Mouse (Mus musculus) forebrain, embryonic 14.5 days (tissue): ENCODE measurements around the gene Fam207a. TPM values are rescaled to one million over a fixed set of nuclear protein-coding genes. Genes with fewer than 3 reads are reported as not detected.

Experiments
- ATAC-seq: fragments of 200-750 bp; cut with Nextera tagmentation; 2 replicates; pipeline ENCODE4 v1.8.0; 2017; ENCODE audit warnings: mild to moderate bottlenecking, moderate library complexity
- DNase-seq: peaks from one replicate; pipeline ENCODE4 v3.0.0-alpha.2; 2015; ENCODE audit warnings: low spot score
- H3K27ac ChIP-seq: fragments of 300-500 bp; sonication (generic); 2 replicates; pipeline ENCODE4 v1.5.1; 2014; ENCODE audit warnings: low read depth, mild to moderate bottlenecking, control low read depth, low read length, moderate library complexity
- H3K27me3 ChIP-seq: fragments of 300-500 bp; sonication (generic); replicated peaks from 2 replicates; pipeline ENCODE4 v1.6.1; 2014; ENCODE audit warnings: low read length, control low read depth, mixed read lengths; ENCODE audit not compliant: control insufficient read depth, insufficient read depth
- H3K36me3 ChIP-seq: fragments of 300-500 bp; sonication (generic); 2 replicates; pipeline ENCODE4 v1.6.1; 2014; ENCODE audit warnings: low read length, control low read depth; ENCODE audit not compliant: control insufficient read depth, insufficient read depth
- H3K4me1 ChIP-seq: fragments of 300-500 bp; sonication (generic); 2 replicates; pipeline ENCODE4 v1.6.1; 2014; ENCODE audit warnings: antibody characterized with exemption, low read length, control low read depth; ENCODE audit not compliant: control insufficient read depth, insufficient read depth
- H3K4me2 ChIP-seq: fragments of 300-500 bp; sonication (generic); 2 replicates; pipeline ENCODE4 v1.6.1; 2014; ENCODE audit warnings: mild to moderate bottlenecking, control low read depth, low read length
- H3K4me3 ChIP-seq: fragments of 300-500 bp; sonication (generic); 2 replicates; pipeline ENCODE4 v1.5.1; 2014; ENCODE audit warnings: low read depth, low read length, control low read depth
- H3K9ac ChIP-seq: fragments of 300-500 bp; sonication (generic); 2 replicates; pipeline ENCODE4 v1.6.1; 2014; ENCODE audit warnings: mild to moderate bottlenecking, low read length, control low read depth, moderate library complexity
- H3K9me3 ChIP-seq: fragments of 300-500 bp; sonication (generic); replicated peaks from 2 replicates; pipeline ENCODE4 v1.6.1; 2016; ENCODE audit warnings: low read length, control low read depth, mixed read lengths; ENCODE audit not compliant: control insufficient read depth
- WGBS: fragments of 180-500 bp; shearing (Covaris S2); extraction: QIAGEN DNeasy Blood & Tissue Kit; methylation state at CpG from one replicate; pipeline ENCODE4 v1.1.7; 2014; 5-methylcytosine and 5-hydroxymethylcytosine counted together
- polyA plus RNA-seq: library from polyadenylated mRNA; unstranded; fragments of >200 nt; fragmentation: Nextera tagmentation; extraction: Ambion mirVana; gene quantifications from 2 replicates; pipeline ENCODE4 v1.2.1, GENCODE M21; 2014

The Fam207a gene
- 33.8 and 36.9 TPM in 2 replicates for polyA plus RNA-seq

DNA sequence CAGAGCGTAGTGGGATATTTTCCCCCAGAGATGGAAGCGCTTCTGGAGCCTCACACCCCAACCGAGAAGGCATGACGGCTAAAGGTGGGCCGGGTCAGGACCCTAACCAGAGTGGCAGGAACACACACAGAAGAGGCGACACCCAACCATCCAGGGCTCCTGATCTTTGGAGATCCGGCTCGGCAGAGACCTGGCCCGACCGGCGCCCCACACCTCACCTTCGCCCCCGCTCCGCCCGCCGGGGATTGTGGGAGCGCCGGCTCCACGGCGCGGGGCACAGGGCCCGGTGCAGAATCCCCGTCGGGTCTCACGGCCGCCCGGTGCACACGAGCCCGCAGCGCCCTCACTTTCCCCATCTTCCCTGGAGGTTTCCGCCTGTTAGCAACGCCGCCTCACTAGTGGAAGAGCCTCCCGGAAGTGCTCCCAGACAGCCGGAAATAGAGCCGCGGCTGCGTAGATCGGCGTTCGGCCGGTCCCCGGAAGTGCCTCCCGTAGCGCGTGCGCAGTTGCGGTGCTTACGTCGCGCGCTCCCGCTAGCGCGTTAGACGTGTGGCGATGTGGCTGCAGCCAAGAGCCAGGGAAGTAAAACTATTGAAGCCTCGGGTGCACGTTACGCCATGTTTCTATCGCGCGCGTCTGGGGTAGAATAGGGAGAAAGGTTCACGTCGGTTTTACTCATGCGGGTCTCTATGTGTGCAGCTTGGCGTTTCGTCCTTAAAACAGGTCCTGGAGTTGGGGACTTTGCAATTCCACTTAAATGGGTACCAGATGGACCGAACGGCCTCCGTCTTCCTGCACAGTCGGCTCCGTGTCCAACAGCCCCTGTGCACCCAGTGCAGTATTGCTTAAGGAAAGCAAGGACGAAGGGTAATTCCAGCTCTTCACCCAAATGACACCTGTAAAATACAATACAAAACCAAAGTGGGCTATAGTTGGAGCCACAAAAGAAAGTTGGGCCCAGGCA, at the start of gene Fam207a:
Fam207a (minus strand) TSS at position 401 of the 964 bp plus-strand sequence.
- Histone ChIP-seq H3K27me3 (no peaks in the 10 kb centered on the region), H3K9ac (peak within 1 kb of the TSS; percentile 93), H3K4me2 (peak within 1 kb of the TSS; percentile 71), H3K9me3 (no peaks in the 10 kb centered on the region), H3K27ac (peak within 1 kb of the TSS; percentile 58; the same call in 1 of the 2 replicates), H3K36me3 (peaks cover 31% of the 10 kb centered on the region), H3K4me3 (peak within 1 kb of the TSS; percentile 93), H3K4me1 (peaks cover 11% of the 10 kb centered on the region)
- WGBS = 1% methylated on average over 75 of the region's 75 CpGs
- ATAC-seq = peak; percentile 96
- DNase-seq = peak; percentile 98

GRCm38 (mm10) chr10:77565005-77565404, 49.4 kb upstream of the Fam207a start:
- DNase-seq (no peak), ATAC-seq (no peak)
- Histone ChIP-seq H3K4me1 (no peaks in the 10 kb centered on the region), H3K27ac (no peak overlapping the region), H3K9me3 (no peaks in the 10 kb centered on the region), H3K36me3 (no peaks in the 10 kb centered on the region), H3K4me2 (no peak overlapping the region), H3K4me3 (no peak overlapping the region), H3K9ac (no peak overlapping the region), H3K27me3 (no peaks in the 10 kb centered on the region)
- 81% methylated on average over 8 of the region's 8 CpGs for WGBS

DNA sequence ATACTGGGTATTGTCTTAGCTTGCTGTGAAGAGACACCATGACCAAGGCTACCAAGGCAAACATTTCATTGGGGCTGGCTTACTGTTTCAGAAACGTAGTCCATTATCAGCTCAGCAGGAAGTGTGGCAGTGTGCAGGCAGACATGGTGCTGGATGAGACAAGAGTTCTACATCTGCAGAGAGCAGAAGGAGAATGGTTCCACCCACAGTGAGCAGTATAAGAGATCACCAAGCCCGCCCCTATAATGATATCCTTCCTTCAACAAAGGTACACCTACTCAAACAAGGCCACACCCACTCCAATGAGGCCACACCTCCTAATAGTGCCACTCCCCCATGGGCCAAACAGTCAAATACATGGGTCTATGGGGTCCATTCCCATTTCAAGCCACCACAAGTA, 45.9 kb upstream of the Fam207a start:
- ATAC-seq (no peak), DNase-seq (no peak)
- no peaks in the 10 kb centered on the region for H3K27me3 ChIP-seq
- H3K4me2 ChIP-seq = no peak overlapping the region
- no peaks in the 10 kb centered on the region for H3K36me3 ChIP-seq
- no peak overlapping the region for H3K27ac ChIP-seq
- no peaks in the 10 kb centered on the region for H3K9me3 ChIP-seq
- WGBS = 69% methylated on average over 2 of the region's 2 CpGs
- no peak overlapping the region for H3K9ac ChIP-seq
- H3K4me3 ChIP-seq = no peak overlapping the region
- H3K4me1 ChIP-seq = no peaks in the 10 kb centered on the region

DNA sequence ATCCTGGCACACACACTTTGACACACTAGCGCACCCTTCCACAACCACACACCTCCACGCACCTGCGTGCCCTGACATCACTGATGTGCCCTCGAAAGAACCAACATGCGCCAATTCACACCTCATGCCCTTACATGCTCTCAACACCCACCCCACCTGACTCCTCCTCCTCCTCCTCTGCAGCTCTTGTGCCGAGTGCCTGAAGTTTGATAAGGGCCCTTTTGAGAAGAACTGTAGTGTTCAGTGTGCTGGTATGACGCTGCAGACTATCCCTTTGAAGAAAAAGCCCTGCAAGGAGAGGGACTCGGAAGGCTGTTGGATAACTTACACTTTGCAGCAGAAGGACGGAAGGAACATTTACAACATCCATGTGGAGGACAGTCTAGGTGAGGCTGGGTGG, 45.2 kb upstream of the Fam207a start:
- ATAC-seq = no peak
- Histone ChIP-seq H3K27me3 (no peaks in the 10 kb centered on the region), H3K27ac (no peak overlapping the region), H3K4me1 (no peaks in the 10 kb centered on the region), H3K9ac (no peak overlapping the region), H3K4me3 (no peak overlapping the region), H3K9me3 (no peaks in the 10 kb centered on the region), H3K36me3 (no peaks in the 10 kb centered on the region), H3K4me2 (no peak overlapping the region)
- DNase-seq = no peak
- WGBS = 87% methylated on average over 9 of the region's 9 CpGs

GRCm38 (mm10) chr10:77560090-77560489, 44.5 kb upstream of the Fam207a start:
- no peak for DNase-seq
- H3K4me1 ChIP-seq = no peaks in the 10 kb centered on the region
- H3K9ac ChIP-seq = no peak overlapping the region
- ATAC-seq = no peak
- H3K4me2 ChIP-seq = no peak overlapping the region
- WGBS = 89% methylated on average over 11 of the region's 11 CpGs
- no peak overlapping the region for H3K4me3 ChIP-seq
- H3K9me3 ChIP-seq = no peaks in the 10 kb centered on the region
- no peak overlapping the region for H3K27ac ChIP-seq
- no peaks in the 10 kb centered on the region for H3K36me3 ChIP-seq
- H3K27me3 ChIP-seq = no peaks in the 10 kb centered on the region

DNA sequence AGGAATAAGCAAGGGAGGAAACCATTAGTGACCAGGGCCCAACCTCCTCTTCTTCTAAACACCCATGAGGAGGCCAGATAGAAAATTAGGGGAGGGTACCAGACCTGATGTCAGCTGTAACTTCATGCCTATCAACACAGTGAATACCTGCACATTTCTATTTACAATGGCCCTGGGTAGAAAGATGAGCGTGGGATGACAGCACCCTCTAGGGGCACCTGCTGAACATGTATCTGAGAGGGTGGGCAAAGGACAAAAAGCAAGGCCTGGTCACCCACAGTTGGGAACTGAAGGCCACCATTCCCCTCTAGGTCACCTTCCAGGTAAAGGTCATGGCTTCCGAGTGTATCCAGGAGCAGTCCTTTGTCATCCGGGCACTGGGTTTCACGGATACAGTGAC, 42.1 kb upstream of the Fam207a start:
- no peak for ATAC-seq
- 86% methylated on average over 4 of the region's 4 CpGs for WGBS
- DNase-seq = no peak

DNA sequence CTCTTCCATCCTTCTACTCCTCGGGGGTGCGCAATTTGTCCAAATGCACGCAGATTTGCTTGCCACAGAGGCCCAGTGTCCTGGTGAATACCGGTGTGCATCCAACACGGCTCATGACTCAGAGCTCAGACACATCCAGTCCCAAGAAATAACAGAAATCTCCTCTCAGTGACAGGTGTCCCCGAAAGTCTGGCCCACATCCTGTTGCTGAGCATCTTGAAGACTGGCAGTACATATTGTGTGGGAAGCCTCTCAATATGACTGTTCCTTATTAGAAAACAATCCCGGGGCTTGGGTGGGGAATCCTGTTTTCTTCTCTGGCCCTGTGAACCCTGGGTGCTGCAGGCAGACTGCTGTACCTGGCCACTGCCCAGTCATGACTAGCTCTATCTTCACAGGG, 41.0 kb upstream of the Fam207a start:
- Histone ChIP-seq H3K36me3 (no peaks in the 10 kb centered on the region), H3K9ac (no peak overlapping the region), H3K9me3 (no peaks in the 10 kb centered on the region), H3K4me2 (no peak overlapping the region), H3K4me1 (no peaks in the 10 kb centered on the region), H3K27ac (no peak overlapping the region), H3K4me3 (no peak overlapping the region), H3K27me3 (no peaks in the 10 kb centered on the region)
- ATAC-seq (no peak), DNase-seq (no peak)
- 88% methylated on average over 7 of the region's 7 CpGs for WGBS

More for the DNA sequence above, 42.1 kb upstream of the Fam207a start:
- no peak overlapping the region for H3K4me2 ChIP-seq
- no peaks in the 10 kb centered on the region for H3K36me3 ChIP-seq
- H3K4me3 ChIP-seq = no peak overlapping the region
- H3K4me1 ChIP-seq = no peaks in the 10 kb centered on the region
- H3K9me3 ChIP-seq = no peaks in the 10 kb centered on the region
- H3K9ac ChIP-seq = no peak overlapping the region
- H3K27ac ChIP-seq = no peak overlapping the region
- H3K27me3 ChIP-seq = no peaks in the 10 kb centered on the region

GRCm38 (mm10) chr10:77554918-77555317, 39.3 kb upstream of the Fam207a start:
- no peaks in the 10 kb centered on the region for H3K36me3 ChIP-seq
- 92% methylated on average over 4 of the region's 4 CpGs for WGBS
- no peaks in the 10 kb centered on the region for H3K9me3 ChIP-seq
- no peaks in the 10 kb centered on the region for H3K27me3 ChIP-seq
- DNase-seq (no peak), ATAC-seq (no peak)
- no peak overlapping the region for H3K4me3 ChIP-seq
- H3K27ac ChIP-seq = no peak overlapping the region
- no peak overlapping the region for H3K4me2 ChIP-seq
- H3K4me1 ChIP-seq = no peaks in the 10 kb centered on the region
- no peak overlapping the region for H3K9ac ChIP-seq

DNA sequence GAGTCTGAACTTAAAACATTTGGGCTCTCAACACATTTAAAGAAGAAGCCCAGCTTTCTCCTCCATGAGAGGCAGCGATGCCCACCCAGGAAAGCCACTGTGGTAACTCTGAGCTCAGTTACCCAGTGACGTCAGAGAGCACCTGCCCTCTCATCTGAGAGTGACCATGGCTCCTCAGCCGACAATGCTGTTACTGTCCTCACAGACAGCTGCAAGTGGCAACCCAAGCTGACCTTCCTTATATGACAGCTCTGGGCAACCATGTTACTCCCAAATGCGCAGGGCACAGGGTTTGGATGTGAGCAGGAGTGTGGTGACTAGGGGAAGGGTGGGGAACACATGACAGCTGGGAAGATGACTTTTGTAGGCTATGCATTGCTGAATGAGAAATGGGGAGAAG, 37.7 kb upstream of the Fam207a start:
- 82% methylated on average over 4 of the region's 4 CpGs for WGBS
- DNase-seq (no peak), ATAC-seq (no peak)
- no peak overlapping the region for H3K4me3 ChIP-seq
- no peak overlapping the region for H3K4me2 ChIP-seq
- H3K36me3 ChIP-seq = no peaks in the 10 kb centered on the region
- no peak overlapping the region for H3K9ac ChIP-seq
- H3K27ac ChIP-seq = no peak overlapping the region
- H3K4me1 ChIP-seq = no peaks in the 10 kb centered on the region
- H3K9me3 ChIP-seq = no peaks in the 10 kb centered on the region
- no peaks in the 10 kb centered on the region for H3K27me3 ChIP-seq
